Mouse (Mus musculus) Muller cell, postnatal 12 days (primary cell): Measurements from ENCODE around the gene Top2a.

ENCODE experiments used
- DNase-seq: peaks from one replicate; pipeline ENCODE4 v3.0.0-alpha.2; 2015; ENCODE audit errors: inconsistent ontology term

The Top2a gene

DNA sequence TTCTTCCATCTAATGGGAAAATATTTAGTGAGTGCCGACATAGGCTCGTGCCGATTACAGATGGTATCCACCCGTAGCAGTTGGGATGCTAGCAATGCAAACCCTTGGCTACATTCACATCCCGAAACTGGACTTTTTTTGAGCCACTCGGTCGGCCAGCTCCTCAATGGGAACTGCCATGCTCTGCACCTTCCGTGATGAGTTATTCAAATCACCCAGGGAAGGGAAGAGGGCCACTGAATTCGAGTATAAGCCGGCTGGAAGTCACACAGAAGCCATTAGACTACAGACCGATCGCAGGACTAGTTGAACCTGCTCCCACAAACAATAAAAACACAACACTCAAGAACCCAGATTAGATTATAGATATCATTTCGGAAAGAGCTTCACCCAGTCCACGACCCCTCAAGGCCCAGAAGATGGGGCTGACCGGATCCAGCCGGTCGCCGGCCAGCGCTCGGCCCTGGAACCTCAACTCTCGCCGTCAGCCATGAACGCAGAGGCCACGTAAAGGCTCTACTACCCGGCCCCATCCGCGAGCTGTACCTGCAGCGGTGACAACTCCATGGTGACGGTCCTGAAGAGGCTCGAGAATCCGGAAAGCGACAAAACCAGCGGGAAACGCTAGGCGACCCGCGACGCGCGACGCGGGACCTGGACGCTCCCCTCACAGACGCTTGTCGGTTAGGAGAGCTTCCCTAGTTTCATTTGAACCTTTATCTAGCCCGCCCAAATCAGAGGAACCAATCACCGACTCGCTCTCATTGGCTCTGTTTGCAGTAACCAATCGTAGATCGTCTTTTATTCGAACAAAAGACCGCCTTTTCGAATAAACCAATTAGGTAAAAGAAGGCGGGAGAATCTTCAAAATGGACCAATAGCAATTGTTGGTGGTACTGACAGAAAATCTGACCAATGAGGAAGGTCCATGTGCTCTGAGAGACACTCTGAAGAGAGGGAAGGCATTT, at the start of gene Top2a:
Gene Top2a, minus strand, starts transcription at position 690 of the 968 bp plus-strand sequence.
- DNase-seq: peak; percentile 97

DNA sequence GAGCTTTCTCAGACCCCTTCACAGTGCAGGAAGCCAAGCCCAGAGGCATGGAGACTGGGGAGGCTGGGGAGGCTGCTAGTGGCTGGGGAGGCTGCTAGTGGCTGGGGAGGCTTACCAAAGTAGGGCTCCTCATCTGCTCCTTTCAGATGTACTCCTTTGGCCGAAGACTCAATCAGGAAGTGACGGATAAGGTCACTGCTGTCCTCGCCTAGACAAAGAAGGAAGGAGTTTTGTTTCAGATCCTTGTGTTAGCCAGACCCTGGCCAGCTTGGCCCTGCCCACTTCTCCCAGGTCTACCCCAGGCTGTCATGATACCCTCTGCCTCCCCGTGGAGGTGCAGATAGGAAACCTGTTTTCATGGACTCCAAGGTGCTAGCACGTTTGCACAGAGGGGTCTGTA, 49.8 kb upstream of the Top2a start:
- DNase-seq: no peak

DNA sequence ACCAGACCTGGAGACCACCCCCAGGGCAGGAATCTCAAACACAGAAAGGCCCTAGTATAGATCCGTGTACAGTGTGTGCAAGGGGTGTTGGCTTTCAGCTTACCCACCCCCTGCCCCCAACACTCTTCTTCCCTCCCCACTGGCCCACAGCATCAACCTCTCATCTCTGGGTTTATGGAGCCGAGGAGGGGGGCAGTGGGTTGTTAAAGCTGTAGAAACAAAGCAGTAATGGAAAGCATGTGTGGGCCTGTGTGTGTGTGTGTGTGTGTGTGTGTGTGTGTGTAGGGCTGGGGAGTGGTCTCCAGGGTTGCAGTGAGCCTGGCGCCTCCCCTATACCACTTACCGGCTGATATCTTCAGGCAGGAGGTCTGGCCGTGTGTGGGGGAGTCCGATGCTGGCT, 47.9 kb upstream of the Top2a start:
- DNase-seq: no peak

GRCm38 (mm10) chr11:99068455-99068854, 44.5 kb upstream of the Top2a start:
- DNase-seq: no peak

DNA sequence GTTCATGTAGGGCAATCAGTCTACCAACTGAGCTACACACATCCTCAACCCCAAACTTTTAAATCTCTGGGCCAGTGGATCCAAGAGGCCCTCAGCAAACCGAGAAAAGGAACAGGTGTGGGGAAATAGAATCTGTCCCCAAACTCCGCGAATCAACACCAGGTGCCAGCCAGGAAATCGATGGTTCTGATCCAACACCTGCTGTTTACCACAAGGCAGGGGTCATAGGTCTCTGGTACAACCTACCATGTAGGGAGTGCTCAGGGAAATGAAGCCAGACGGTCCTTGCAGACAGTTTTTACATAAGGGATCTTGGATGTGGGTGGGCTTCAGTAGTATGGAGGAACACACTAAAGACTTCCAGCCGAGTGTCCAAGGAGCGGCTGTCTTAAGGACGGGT, 43.6 kb upstream of the Top2a start:
- DNase-seq: no peak

- DNase-seq: peak; percentile 73
Measured at GRCm38 (mm10) chr11:99065979-99066378, 42.0 kb upstream of the Top2a start.

GRCm38 (mm10) chr11:99065353-99065752, 41.4 kb upstream of the Top2a start:
- DNase-seq: no peak

DNA sequence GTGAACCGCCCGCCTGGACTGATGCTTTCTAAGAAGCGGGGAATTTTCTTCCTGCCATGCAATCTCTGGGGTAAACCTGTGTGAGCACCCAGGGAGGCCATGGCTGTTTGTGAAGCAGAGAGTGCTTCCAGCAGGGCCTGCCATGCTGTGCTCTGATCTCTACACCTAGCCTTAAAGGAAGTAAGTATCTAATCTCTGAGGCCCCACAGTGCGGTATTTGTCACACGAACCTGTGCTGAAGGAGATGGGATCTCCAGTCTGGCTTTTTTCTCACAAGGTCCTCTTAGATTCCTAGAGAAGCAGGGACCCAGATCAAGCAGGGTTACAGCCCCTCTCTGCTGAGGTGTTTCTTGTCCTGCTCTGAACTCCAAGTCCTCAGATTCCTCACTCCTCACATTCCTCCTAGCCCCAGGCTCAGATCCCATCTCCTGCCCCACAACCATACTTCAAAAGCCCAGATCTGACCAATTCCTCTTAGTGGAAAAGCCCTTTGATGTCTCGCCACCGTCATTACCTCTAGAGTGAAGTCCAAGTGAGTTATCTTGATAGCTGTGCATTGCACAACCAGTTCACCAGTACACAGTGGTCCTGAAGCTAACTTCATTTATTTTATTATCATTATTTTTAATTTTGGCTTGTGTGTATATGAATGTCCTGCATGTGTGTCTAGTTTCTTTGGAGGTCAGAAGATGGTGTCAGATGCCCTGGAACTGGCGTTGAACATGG, 39.6 kb upstream of the Top2a start:
- DNase-seq: no peak

- DNase-seq: no peak
Measured at GRCm38 (mm10) chr11:99062661-99063060, 38.7 kb upstream of the Top2a start.

DNA sequence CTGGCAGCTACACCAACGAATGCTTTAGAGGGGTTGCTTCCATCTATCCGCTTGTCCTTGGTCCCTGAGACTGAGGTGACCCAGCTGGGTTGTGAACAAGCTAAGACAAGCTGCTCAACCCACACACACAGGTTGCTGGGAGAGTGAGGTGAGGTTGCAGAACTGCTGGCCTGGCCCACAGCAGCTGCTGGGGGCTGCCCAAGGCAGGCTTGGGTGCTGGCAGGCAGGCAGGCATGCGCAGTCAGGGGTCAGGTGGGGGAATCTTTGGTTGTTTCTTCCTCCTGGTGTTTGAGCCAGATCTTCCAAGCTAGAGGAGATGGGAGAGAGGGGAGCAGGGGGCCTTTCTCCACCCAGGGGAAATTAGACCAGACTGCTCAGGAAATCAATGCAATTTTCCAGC, 36.4 kb upstream of the Top2a start:
- no peak for DNase-seq

- DNase-seq: no peak
Measured at GRCm38 (mm10) chr11:99055571-99056452, 31.8 kb upstream of the Top2a start.

DNA sequence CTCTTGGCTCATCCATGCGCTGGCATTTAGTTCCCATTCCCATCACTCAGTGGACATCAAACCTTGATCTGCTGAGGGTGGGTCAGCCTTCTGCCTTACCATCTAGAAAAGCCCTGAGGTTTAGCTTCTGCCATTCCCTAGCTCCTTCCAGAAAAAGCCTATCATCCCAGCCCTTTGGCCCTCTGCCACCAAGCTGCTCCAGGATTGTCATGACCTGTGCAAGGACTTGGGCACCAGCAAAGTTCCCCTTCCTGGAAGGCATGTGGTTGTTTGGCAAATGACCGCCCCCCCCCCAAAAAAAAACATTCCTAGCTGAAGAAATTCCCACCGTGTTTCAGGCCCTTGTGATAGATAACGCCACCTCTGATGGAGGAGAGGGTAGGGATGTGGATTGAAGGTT, 31.2 kb upstream of the Top2a start:
- no peak for DNase-seq

GRCm38 (mm10) chr11:99047643-99048042, 23.7 kb upstream of the Top2a start:
- no peak for DNase-seq

- no peak for DNase-seq
Measured at GRCm38 (mm10) chr11:99047120-99047519, 23.1 kb upstream of the Top2a start.

- no peak for DNase-seq
Measured at GRCm38 (mm10) chr11:99045159-99045889, 21.3 kb upstream of the Top2a start.

DNA sequence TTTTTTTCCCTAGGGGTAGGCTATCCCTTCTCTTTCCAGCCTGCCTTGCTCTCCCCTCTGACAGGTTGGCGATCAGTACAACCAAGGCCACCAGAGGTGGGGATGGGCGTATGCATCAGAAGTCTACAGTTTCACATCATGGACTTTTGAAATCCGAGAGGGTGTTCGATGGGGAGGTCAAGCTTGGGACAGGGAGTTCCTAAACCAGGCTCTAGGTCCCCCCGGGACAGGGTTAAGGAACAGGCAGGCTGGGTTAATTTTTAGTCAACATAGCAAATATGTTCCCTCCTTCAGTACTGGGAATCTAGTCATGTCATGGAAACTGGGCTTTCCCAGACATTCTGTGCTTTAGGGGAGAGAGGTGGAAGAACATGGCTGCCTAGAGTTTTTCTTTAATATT, 20.3 kb upstream of the Top2a start:
- no peak for DNase-seq

GRCm38 (mm10) chr11:99043632-99044031, 19.6 kb upstream of the Top2a start:
- no peak for DNase-seq

DNA sequence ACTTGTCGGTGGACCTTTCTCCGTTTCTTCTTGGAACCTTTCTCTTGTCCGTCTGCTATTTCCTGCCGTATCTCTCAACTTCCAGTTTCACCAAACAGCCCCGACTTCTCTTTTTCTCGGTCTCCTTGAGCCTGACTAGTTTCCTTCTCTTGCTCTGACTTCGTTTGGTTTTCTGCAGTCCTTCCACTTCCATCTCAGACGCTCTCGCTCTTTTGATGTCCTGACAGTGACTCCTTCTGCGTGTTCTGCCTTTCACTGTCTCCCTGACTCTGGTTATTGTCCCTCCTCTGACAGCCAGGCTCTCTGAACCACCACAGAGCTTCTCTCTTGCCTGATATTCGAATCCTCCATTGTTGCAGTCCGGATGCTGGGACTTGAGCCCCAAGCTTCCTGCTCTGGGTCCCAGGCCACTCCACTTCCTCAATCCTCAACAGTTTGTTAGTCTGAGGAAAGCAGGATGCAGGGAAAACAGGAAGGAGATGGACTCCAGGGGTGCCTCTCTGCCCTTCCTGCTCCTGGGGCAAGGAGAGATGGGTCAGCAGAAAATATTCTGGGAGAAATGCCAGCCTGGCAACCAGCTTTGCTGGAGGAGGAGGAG, 18.9 kb upstream of the Top2a start:
- peak; percentile 48 for DNase-seq

GRCm38 (mm10) chr11:99041841-99042780, 18.1 kb upstream of the Top2a start:
- no peak for DNase-seq
